Mouse (Mus musculus): Measurements from ENCODE around the gene Gm37240.
"Not testable (repeated sequence)": the region's sequence is repeated elsewhere in the genome, so short reads cannot be mapped to it uniquely, and the experiment has no call there.

DNA sequence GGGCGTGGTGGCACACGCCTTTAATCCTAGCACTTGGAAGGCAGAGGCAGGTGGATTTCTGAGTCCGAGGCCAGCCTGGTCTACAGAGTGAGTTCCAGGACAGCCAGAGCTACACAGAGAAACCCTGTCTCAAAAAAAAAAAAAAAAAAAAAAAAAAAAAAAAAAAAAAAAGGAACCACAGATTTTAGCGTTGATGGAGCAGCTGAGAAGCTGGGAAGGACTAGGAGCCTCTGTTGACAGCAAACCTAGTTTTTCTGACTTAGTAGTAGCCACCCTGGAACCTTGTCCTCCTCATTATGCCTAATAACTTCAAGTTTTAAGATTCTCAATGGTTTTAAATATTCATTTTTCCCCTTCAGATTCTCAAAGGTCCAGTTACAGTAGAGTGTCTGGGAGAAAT lies 1239.2 kb downstream of the Gm37240 start:
- not testable (repeated sequence) for TF ChIP-seq POLR2A (IDR thresholded peaks at IDR 0.05; ENCODE audit: borderline replicate concordance, control insufficient read depth, low read depth, low read length); CTCF (IDR thresholded peaks at IDR 0.05; ENCODE audit: control insufficient read depth, insufficient read depth, low read length)
